Mouse (Mus musculus) liver, adult 2 months (tissue): Measurements from ENCODE around the gene Fat2. TPM values are rescaled to one million over a fixed set of nuclear protein-coding genes. Genes with fewer than 3 reads are reported as not detected.

Source experiments
- DNase-seq: peaks from one replicate; pipeline ENCODE4 v3.0.0-alpha.2; 2011; ENCODE audit warnings: low read depth, low spot score; ENCODE audit errors: extremely low read depth
- H3K27ac ChIP-seq: fragments of 200-500 bp; replicated peaks from 2 replicates; pipeline ENCODE4 v1.5.1; 2012; ENCODE audit warnings: low read depth, mild to moderate bottlenecking, control low read depth, inconsistent platforms, low read length; ENCODE audit not compliant: insufficient read depth
- H3K27me3 ChIP-seq: fragments of 200-500 bp; 2 replicates; pipeline ENCODE4 v1.6.1; 2012; ENCODE audit warnings: mild to moderate bottlenecking, moderate library complexity, low read length, inconsistent platforms; ENCODE audit not compliant: control insufficient read depth, insufficient read depth
- H3K36me3 ChIP-seq: fragments of 200-500 bp; 2 replicates; pipeline ENCODE4 v1.6.1; 2012; ENCODE audit warnings: low read length, inconsistent platforms; ENCODE audit not compliant: control insufficient read depth, insufficient read depth
- H3K4me1 ChIP-seq: fragments of 200-500 bp; 2 replicates; pipeline ENCODE4 v1.6.1; 2011; ENCODE audit warnings: low read length; ENCODE audit not compliant: control insufficient read depth, insufficient read depth
- H3K4me3 ChIP-seq: fragments of 200-500 bp; 2 replicates; pipeline ENCODE4 v1.5.1; 2011; ENCODE audit warnings: low read depth, mild to moderate bottlenecking, control low read depth, low read length, moderate library complexity; ENCODE audit not compliant: insufficient read depth
- H3K79me2 ChIP-seq: fragments of 200-500 bp; 2 replicates; pipeline ENCODE4 v1.6.1; 2012; ENCODE audit warnings: inconsistent platforms, mild to moderate bottlenecking, low read length, moderate library complexity; ENCODE audit not compliant: control insufficient read depth, insufficient read depth
- H3K9ac ChIP-seq: fragments of 200-500 bp; 2 replicates; pipeline ENCODE4 v1.6.1; 2012; ENCODE audit warnings: low read depth, mild to moderate bottlenecking, control low read depth, inconsistent platforms, low read length
- CTCF ChIP-seq: fragments of 200-500 bp; IDR thresholded peaks from 2 replicates; pipeline ENCODE4 v1.5.1; 2011; ENCODE audit warnings: low read depth, low read length, control low read depth
- POLR2A ChIP-seq: fragments of 200-500 bp; IDR thresholded peaks from 2 replicates; pipeline ENCODE4 v1.6.1; 2011; ENCODE audit warnings: low read length, control low read depth; ENCODE audit not compliant: insufficient read depth; ENCODE audit errors: extremely low read depth
- WGBS: fragments of 180-500 bp; shearing (Covaris S2); methylation state at CpG from one replicate; pipeline ENCODE4 v1.1.7; 2018; 5-methylcytosine and 5-hydroxymethylcytosine counted together
- polyA plus RNA-seq: library from polyadenylated mRNA; depleted of rRNA; stranded (reverse); fragments of >200 nt; gene quantifications from 2 replicates; pipeline ENCODE4 v1.2.3, GENCODE M21; 2012
- total RNA-seq: library from RNA; depleted of rRNA; stranded (reverse); fragments of >200 nt; gene quantifications from 2 replicates; pipeline ENCODE4 v1.2.3, GENCODE M21; 2014

Fat2 gene
- total and polyA plus RNA-seq, 2 experiments = not detected

DNA sequence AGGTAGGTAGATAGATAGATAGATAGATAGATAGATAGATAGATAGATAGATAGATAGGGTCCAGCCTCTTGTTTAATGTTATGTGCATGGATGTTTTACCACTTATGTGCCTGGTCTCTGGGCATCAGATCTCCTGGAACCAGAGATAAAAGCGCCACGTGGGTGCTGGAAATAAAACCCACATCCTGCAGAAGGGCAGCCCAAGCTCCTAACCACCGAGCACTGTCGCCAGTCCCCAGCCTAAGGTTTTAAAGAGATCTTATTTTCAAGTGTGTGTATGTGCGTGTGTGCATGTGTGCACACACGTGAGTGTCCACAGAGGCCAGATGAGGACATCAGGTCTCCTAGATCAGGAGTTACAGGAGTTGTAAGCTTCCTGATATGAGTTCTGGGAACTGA, 105.3 kb downstream of the Fat2 start:
- no peak for DNase-seq
- Histone ChIP-seq H3K79me2 (no peaks in the 10 kb centered on the region), H3K4me1 (no peaks in the 10 kb centered on the region), H3K27me3 (no peaks in the 10 kb centered on the region), H3K36me3 (peaks cover 19% of the 10 kb centered on the region), H3K27ac (no peak overlapping the region), H3K9ac (no peak overlapping the region), H3K4me3 (no peak overlapping the region)
- TF ChIP-seq POLR2A (no peak), CTCF (no peak)
- WGBS = 90% methylated on average over 6 of the region's 6 CpGs

DNA sequence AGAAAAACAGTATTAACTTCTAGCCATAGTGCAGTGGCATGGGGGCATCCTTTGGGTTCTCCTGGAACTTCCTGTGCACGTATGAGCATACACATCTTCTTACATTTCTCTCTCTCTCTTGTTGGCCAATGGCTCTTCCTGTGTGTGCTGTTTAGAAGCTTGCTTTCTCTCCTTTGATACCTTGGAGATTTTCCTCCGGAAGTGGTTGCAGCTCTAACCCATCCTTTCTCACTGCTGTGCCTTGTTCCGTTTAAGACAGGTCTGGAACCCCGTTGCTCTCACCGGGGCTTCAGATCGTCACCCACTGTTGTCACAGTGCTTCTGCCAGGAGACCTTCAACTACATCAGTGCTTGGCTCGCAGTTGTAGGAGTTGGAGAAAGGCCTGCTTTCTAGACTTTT, 115.1 kb downstream of the Fat2 start:
- no peak overlapping the region for H3K27ac ChIP-seq
- H3K4me3 ChIP-seq = no peak overlapping the region
- H3K9ac ChIP-seq = no peak overlapping the region
- 90% methylated on average over 7 of the region's 7 CpGs for WGBS
- peaks cover 15% of the 10 kb centered on the region; the same call in 1 of the 2 replicates for H3K4me1 ChIP-seq
- H3K27me3 ChIP-seq = no peaks in the 10 kb centered on the region
- no peak for TF ChIP-seq POLR2A
- TF ChIP-seq CTCF = no peak
- H3K36me3 ChIP-seq = peaks cover 11% of the 10 kb centered on the region; the same call in 1 of the 2 replicates
- H3K79me2 ChIP-seq = no peaks in the 10 kb centered on the region
- DNase-seq = no peak

DNA sequence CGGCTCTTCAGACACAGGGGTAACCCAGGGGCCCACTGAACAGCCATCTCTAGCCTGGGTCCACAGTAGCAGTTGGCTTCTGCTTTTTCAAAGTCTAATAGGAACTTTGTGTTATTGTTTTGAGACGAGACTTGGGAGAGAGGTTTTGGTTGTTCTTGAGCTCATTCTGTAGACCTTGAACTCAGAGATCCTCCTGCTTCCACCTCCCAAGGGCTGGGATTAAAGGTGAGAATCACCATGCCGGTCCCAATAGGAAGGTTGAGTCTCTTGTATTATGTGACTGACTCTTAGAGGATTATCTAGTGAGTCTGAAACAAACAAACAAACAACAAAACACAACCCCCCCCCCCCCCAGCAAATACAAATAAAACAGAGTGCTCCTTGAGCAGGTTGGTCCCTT, 117.9 kb downstream of the Fat2 start:
- Histone ChIP-seq H3K4me3 (no peak overlapping the region), H3K79me2 (no peaks in the 10 kb centered on the region), H3K27me3 (no peaks in the 10 kb centered on the region), H3K9ac (no peak overlapping the region), H3K4me1 (peaks cover 29% of the 10 kb centered on the region), H3K36me3 (peaks cover 1% of the 10 kb centered on the region; the same call in 1 of the 2 replicates), H3K27ac (peak overlapping the region; percentile 65)
- 56% methylated on average over 3 of the region's 3 CpGs for WGBS
- DNase-seq = no peak
- TF ChIP-seq POLR2A = no peak
- TF ChIP-seq CTCF = no peak

DNA sequence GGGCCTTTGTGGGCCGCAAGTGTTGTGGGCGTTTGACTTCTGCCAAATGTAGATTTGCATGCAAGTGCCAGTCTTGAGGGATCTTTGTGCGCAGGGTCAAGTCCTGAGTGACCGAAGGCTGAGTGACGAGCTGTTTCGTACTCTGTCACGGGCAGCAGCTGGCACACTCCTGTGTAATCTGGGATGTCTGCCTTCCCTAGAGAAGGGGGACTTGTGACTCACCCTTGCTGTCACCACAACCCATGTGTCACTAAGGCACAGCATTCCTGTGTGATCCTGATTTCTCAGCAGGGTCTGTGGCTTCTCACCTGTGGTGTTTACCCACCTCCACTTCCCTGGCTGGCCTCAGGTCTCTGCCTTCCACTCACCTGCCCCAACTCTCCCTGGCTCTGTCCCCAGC, 118.5 kb downstream of the Fat2 start:
- Histone ChIP-seq H3K79me2 (no peaks in the 10 kb centered on the region), H3K27ac (peak overlapping the region; percentile 65), H3K4me1 (peaks cover 29% of the 10 kb centered on the region), H3K36me3 (no peaks in the 10 kb centered on the region; the same call in 1 of the 2 replicates), H3K9ac (no peak overlapping the region), H3K27me3 (no peaks in the 10 kb centered on the region), H3K4me3 (no peak overlapping the region)
- TF ChIP-seq CTCF (no peak), POLR2A (no peak)
- no peak for DNase-seq
- WGBS = 28% methylated on average over 7 of the region's 7 CpGs

DNA sequence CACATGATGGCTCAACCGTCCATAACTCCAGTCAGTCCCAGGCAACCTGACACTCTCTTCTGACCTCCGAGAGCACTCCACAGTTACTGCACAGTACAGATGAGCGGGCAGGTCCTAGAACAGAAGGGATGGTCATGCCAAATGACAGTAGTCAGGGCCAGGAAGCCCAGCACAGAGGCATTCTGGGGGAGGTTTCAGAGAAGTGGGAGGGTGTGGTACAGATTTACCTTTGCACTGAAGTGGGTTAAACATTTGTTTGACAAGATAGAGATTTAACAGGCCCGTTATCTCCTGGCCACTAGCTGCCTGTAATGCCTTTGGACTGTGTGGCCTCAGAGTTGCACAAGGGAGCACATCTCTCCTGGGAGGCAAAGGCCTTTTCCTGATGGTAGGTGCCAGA, 118.9 kb downstream of the Fat2 start:
- DNase-seq = peak; percentile 98
- TF ChIP-seq CTCF = 0 out of 2 replicates have a peak, but pooled peaks have one; percentile 8
- TF ChIP-seq POLR2A = no peak
- H3K4me1 ChIP-seq = peaks cover 29% of the 10 kb centered on the region
- H3K36me3 ChIP-seq = no peaks in the 10 kb centered on the region; the same call in 1 of the 2 replicates
- H3K79me2 ChIP-seq = peaks cover 3% of the 10 kb centered on the region; the same call in 1 of the 2 replicates
- no peak overlapping the region for H3K4me3 ChIP-seq
- WGBS = 20% methylated on average over 4 of the region's 4 CpGs
- peak overlapping the region; percentile 65 for H3K27ac ChIP-seq
- H3K9ac ChIP-seq = no peak overlapping the region
- H3K27me3 ChIP-seq = no peaks in the 10 kb centered on the region

DNA sequence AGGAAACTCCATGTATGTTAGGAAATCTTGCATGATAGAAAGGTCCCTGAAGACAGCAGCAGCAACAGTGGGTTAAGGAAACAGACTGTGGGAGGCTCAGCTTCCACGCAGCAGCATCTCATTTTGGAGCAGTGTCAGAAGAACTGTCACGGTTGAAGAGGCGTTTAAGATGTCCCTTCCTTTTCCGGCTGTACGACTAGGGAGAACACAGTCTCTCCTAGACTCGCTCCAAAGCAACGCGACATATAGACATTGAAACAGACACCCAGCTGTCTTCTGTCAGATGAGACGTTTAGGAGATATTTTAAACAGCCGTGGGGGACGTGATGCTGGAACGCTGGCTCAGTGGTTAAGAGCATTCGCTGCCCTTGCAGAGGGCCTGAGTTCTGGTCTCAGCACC, 119.5 kb downstream of the Fat2 start:
- peaks cover 8% of the 10 kb centered on the region; the same call in 1 of the 2 replicates for H3K79me2 ChIP-seq
- H3K4me3 ChIP-seq = no peak overlapping the region
- H3K36me3 ChIP-seq = no peaks in the 10 kb centered on the region; the same call in 1 of the 2 replicates
- WGBS = 84% methylated on average over 13 of the region's 13 CpGs
- H3K9ac ChIP-seq = no peak overlapping the region
- DNase-seq = no peak
- TF ChIP-seq POLR2A = no peak
- TF ChIP-seq CTCF = no peak
- H3K27ac ChIP-seq = peak overlapping the region; percentile 48
- no peaks in the 10 kb centered on the region for H3K27me3 ChIP-seq
- peaks cover 29% of the 10 kb centered on the region for H3K4me1 ChIP-seq
